Mouse (Mus musculus) thymus, adult 2 months (tissue): ENCODE data around the gene Nt5c3. TPM values are rescaled to one million over a fixed set of nuclear protein-coding genes. Genes with fewer than 3 reads are reported as not detected.
"Not testable (repeated sequence)": the region's sequence is repeated elsewhere in the genome, so short reads cannot be mapped to it uniquely, and the experiment has no call there.

Source experiments
- DNase-seq: peaks from one replicate; pipeline ENCODE4 v3.0.0; 2021
- H3K27ac ChIP-seq: fragments of 200-500 bp; 2 replicates; pipeline ENCODE4 v1.5.1; 2012; ENCODE audit warnings: low read length, control low read depth; ENCODE audit not compliant: control insufficient read depth, insufficient read depth
- H3K27me3 ChIP-seq: fragments of 200-500 bp; 2 replicates; pipeline ENCODE4 v1.6.1; 2012; ENCODE audit warnings: mild to moderate bottlenecking, low read length, moderate library complexity, mixed read lengths; ENCODE audit not compliant: control insufficient read depth, insufficient read depth
- H3K36me3 ChIP-seq: fragments of 200-500 bp; 2 replicates; pipeline ENCODE4 v1.6.1; 2012; ENCODE audit warnings: mild to moderate bottlenecking, low read length, moderate library complexity; ENCODE audit not compliant: control insufficient read depth, insufficient read depth
- H3K4me1 ChIP-seq: fragments of 200-500 bp; replicated peaks from 2 replicates; pipeline ENCODE4 v1.6.1; 2012; ENCODE audit warnings: low read length; ENCODE audit not compliant: control insufficient read depth, insufficient read depth
- H3K4me3 ChIP-seq: fragments of 200-500 bp; 2 replicates; pipeline ENCODE4 v1.5.1; 2012; ENCODE audit warnings: mild to moderate bottlenecking, low read length, control low read depth, moderate library complexity; ENCODE audit not compliant: control insufficient read depth, insufficient read depth
- CTCF ChIP-seq: fragments of 200-500 bp; IDR thresholded peaks from 2 replicates; pipeline ENCODE4 v1.5.1; 2012; ENCODE audit warnings: mild to moderate bottlenecking, control low read depth, low read length, moderate library complexity, borderline replicate concordance; ENCODE audit not compliant: control insufficient read depth, poor library complexity, insufficient read depth; ENCODE audit errors: extremely low read depth
- POLR2A ChIP-seq: fragments of 200-500 bp; IDR thresholded peaks from 2 replicates; pipeline ENCODE4 v1.6.1; 2012; ENCODE audit warnings: mild to moderate bottlenecking, low read length, control low read depth, moderate library complexity; ENCODE audit not compliant: control insufficient read depth, poor library complexity, insufficient read depth; ENCODE audit errors: extremely low read depth
- WGBS: fragments of 180-500 bp; shearing (Covaris S2); methylation state at CpG from one replicate; pipeline ENCODE4 v1.1.7; 2018; 5-methylcytosine and 5-hydroxymethylcytosine counted together
- polyA plus RNA-seq: library from polyadenylated mRNA; depleted of rRNA; stranded (reverse); fragments of >200 nt; gene quantifications from 2 replicates; pipeline ENCODE4 v1.2.3, GENCODE M21; 2012

Nt5c3 gene
- polyA plus RNA-seq, 1 experiment: 9.6 TPM

GRCm38 (mm10) chr6:56870027-56870426 lies 53.7 kb downstream of the Nt5c3 start:
- Histone ChIP-seq H3K4me3 (no peak overlapping the region), H3K27me3 (no peaks in the 10 kb centered on the region), H3K36me3 (no peaks in the 10 kb centered on the region), H3K27ac (no peak overlapping the region), H3K4me1 (no peaks in the 10 kb centered on the region)
- TF ChIP-seq CTCF (no peak), POLR2A (no peak)
- 68% methylated on average over 2 of the region's 2 CpGs for WGBS
- no peak for DNase-seq

GRCm38 (mm10) chr6:56868565-56868964 lies 55.2 kb downstream of the Nt5c3 start:
- WGBS: 96% methylated on average over 8 of the region's 8 CpGs
- H3K36me3 ChIP-seq: no peaks in the 10 kb centered on the region
- no peak overlapping the region for H3K4me3 ChIP-seq
- H3K27ac ChIP-seq: no peak overlapping the region
- TF ChIP-seq POLR2A: no peak
- TF ChIP-seq CTCF: no peak
- H3K27me3 ChIP-seq: no peaks in the 10 kb centered on the region
- DNase-seq: no peak
- H3K4me1 ChIP-seq: no peaks in the 10 kb centered on the region

- H3K36me3 ChIP-seq, H3K27me3 ChIP-seq, H3K4me1 ChIP-seq, H3K27ac ChIP-seq, H3K4me3 ChIP-seq, DNase-seq: not testable (repeated sequence)
- WGBS: 97% methylated on average over 1 of the region's 1 CpGs
These were observed 56.8 kb downstream of the Nt5c3 start for GRCm38 (mm10) chr6:56866899-56867298.

DNA sequence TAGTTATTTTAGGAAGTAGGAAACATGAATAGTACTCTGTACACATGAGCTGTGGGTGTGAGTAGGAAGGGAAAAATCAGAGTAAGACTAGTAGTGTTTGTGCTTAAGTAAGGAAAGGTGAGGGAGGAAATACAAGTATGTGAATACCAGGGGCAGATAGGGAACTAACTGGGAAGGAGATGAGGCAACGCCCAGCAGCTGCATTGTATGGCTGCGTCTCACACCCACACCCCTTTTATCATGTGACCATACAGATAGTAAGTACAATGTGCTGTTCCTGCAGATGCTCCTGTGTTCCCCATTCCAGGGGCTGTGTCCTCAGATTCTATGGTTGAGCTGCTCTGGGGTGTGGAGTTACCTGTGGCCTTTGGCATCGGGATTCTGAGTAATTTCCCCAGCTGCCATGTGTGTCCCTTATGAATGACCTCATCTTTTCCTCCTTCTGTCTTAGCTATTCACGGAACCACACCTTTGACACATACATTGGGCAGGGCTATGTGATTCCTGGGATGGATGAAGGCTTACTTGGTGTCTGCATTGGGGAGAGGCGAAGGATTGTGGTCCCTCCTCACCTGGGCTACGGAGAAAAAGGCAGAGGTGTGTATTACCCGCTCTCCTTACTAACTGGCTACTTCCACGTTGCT lies 63.4 kb downstream of the Nt5c3 start:
- WGBS: 90% methylated on average over 8 of the region's 8 CpGs
- no peak overlapping the region for H3K4me3 ChIP-seq
- H3K27ac ChIP-seq: no peak overlapping the region
- DNase-seq: no peak
- TF ChIP-seq CTCF (no peak), POLR2A (no peak)
- H3K36me3 ChIP-seq: no peaks in the 10 kb centered on the region
- H3K4me1 ChIP-seq: no peaks in the 10 kb centered on the region
- no peaks in the 10 kb centered on the region for H3K27me3 ChIP-seq

- Histone ChIP-seq H3K4me1 (no peaks in the 10 kb centered on the region), H3K27me3 (no peaks in the 10 kb centered on the region; the same call in 1 of the 2 replicates), H3K36me3 (no peaks in the 10 kb centered on the region), H3K4me3 (no peak overlapping the region), H3K27ac (no peak overlapping the region)
- 85% methylated on average over 5 of the region's 5 CpGs for WGBS
- no peak for TF ChIP-seq CTCF
- TF ChIP-seq POLR2A: no peak
- DNase-seq: no peak
These were observed 67.0 kb downstream of the Nt5c3 start for GRCm38 (mm10) chr6:56856748-56857147.

DNA sequence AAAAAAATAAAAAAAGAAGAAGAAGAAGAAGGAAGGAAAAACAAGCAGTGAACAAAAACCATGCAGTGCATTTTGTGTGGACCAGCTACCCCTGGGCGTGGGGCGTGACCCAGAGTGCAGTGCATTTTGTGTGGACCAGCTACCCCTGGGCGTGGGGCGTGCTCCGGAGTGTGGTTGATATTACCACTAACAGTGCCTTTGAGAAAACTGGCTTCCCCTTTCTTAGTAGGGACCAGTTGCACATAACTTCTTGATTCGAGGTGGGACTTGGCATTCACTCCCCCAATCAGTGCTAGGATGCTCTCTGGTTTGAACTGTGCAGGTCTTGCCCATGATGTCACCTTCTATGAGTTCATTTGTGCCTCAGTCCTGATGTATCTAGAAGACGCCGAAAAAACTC lies 68.9 kb downstream of the Nt5c3 start:
- Histone ChIP-seq H3K4me1 (no peaks in the 10 kb centered on the region), H3K27me3 (no peaks in the 10 kb centered on the region; the same call in 1 of the 2 replicates), H3K27ac (no peak overlapping the region), H3K4me3 (no peak overlapping the region), H3K36me3 (no peaks in the 10 kb centered on the region)
- WGBS: 63% methylated on average over 8 of the region's 8 CpGs
- TF ChIP-seq POLR2A (no peak), CTCF (no peak)
- no peak for DNase-seq

DNA sequence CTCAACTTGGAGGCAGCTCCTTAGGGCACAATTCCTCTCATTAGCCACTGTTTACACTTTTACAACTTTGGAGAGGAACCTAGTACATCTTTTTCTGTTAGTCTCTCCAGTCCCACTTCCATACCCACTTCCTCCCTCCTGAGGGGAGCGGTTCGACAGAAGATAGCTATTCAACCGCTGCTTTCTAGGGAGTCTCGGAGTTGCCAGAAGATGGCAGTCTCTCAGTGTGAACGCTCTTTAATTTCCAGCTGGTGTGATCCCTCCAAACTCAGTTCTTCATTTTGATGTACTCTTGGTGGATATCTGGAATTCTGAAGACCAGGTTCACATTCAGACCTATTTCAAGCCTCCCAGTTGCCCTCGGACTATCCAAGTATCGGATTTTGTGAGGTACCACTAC lies 73.4 kb downstream of the Nt5c3 start:
- Histone ChIP-seq H3K4me1 (no peaks in the 10 kb centered on the region), H3K27ac (no peak overlapping the region), H3K27me3 (no peaks in the 10 kb centered on the region; the same call in 1 of the 2 replicates), H3K36me3 (no peaks in the 10 kb centered on the region), H3K4me3 (no peak overlapping the region)
- DNase-seq: no peak
- 70% methylated on average over 7 of the region's 7 CpGs for WGBS
- TF ChIP-seq POLR2A: no peak
- no peak for TF ChIP-seq CTCF
